Mouse (Mus musculus) MEL (cell line): ENCODE measurements at regions not wholly inside any gene's neighbourhood (a gene's known extent, or its start where the extent isn't known, plus 50 kb on each side); places are given as distances from the start of the nearest gene placed in this dataset.

Source experiments
- CTCF ChIP-seq, 3 experiments: IDR thresholded peaks in 2 of 3; conservative IDR thresholded peaks in 1 of 3; 2 replicates each; pipeline ENCODE4 v1.5.1; 2011 to 2012; ENCODE audit warnings: low read length in 3 of 3, low read depth in 2 of 3, mild to moderate bottlenecking in 2 of 3, improper control_type of control experiment in 1 of 3, inconsistent platforms in 1 of 3, mixed read lengths in 1 of 3, moderate library complexity in 1 of 3; ENCODE audit not compliant: control insufficient read depth in 1 of 3, insufficient read depth in 1 of 3, poor library complexity in 1 of 3, severe bottlenecking in 1 of 3
- POLR2A ChIP-seq, 2 experiments: IDR thresholded peaks; 2 replicates each; pipeline ENCODE4 v1.6.1; 2011 to 2012; ENCODE audit warnings: low read length in 2 of 2, mild to moderate bottlenecking in 2 of 2, control low read depth in 1 of 2, improper control_type of control experiment in 1 of 2, low read depth in 1 of 2, moderate library complexity in 1 of 2; ENCODE audit not compliant: control insufficient read depth in 1 of 2, insufficient read depth in 1 of 2, poor library complexity in 1 of 2
- TCF12 ChIP-seq: IDR thresholded peaks from 2 replicates; pipeline ENCODE4 v1.6.1; 2014; ENCODE audit warnings: low read depth, mild to moderate bottlenecking, inconsistent platforms, low read length, improper control_type of control experiment, moderate library complexity

- no peak for TF ChIP-seq CTCF (IDR thresholded peaks at IDR 0.05 in 2 of 3, conservative IDR thresholded peaks at IDR 0.05 in 1 of 3; ENCODE audit: control insufficient read depth in 1 of 3, insufficient read depth in 1 of 3, low read depth in 2 of 3, low read length in 3 of 3, poor library complexity in 1 of 3, severe bottlenecking in 1 of 3)
- TF ChIP-seq TCF12: no peak
- no peak for TF ChIP-seq POLR2A (IDR thresholded peaks at IDR 0.05; ENCODE audit: control insufficient read depth in 1 of 2, insufficient read depth in 1 of 2, low read depth in 1 of 2, low read length in 2 of 2, poor library complexity in 1 of 2)
These were observed 67.9 kb upstream of the Prdm9 start for GRCm38 (mm10) chr17:15632090-15632489.
